Mouse (Mus musculus): ENCODE results near the gene Chmp2a. TPM values are rescaled to one million over a fixed set of nuclear protein-coding genes. Genes with fewer than 3 reads are reported as not detected.

The Chmp2a gene
- polyA plus RNA-seq, 1 experiment: 183 TPM

DNA sequence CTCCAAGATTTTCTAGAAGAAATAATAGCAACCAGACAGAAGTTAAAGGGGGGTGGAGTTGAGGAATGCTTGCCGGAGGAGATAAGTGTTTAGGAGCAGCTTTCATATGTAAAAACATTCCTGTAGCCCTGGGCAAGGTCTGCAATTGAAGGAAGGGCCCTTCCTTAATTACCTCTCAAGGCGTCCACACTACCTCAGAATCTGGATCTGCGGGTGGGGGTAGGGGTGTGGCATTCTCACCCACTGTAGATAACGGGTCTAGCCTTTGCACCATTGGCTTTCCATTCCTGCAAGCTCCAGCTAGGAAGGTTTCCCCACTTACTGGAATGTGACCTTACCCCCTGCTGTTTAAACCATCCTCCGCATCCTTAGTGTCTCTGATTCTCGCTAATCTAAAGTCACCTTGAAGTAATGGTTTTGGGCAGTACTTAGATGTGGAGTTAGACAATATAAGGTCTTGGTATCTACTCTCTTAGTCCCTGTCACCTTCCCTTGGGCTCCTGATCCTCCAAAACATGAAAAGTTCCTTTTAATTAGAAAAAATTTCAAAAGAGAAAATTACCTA is 20.2 kb downstream of the Chmp2a start:
- TF ChIP-seq CTCF (IDR thresholded peaks at IDR 0.05; ENCODE audit: control insufficient read depth, insufficient read depth, low read length) (no peak), POLR2A (IDR thresholded peaks at IDR 0.05; ENCODE audit: borderline replicate concordance, control insufficient read depth, low read depth, low read length) (no peak)
- H3K4me1 ChIP-seq (ENCODE audit: control insufficient read depth, insufficient read depth, low read length): no peaks in the 10 kb centered on the region; the same call in 1 of the 2 replicates
- H3K4me3 ChIP-seq (replicated peaks; ENCODE audit: control insufficient read depth, low read depth, low read length): no peak overlapping the region
- WGBS: 82% methylated on average over 6 of the region's 6 CpGs
- H3K27ac ChIP-seq (ENCODE audit: control insufficient read depth, insufficient read depth, low read depth, low read length, poor library complexity): no peak overlapping the region

DNA sequence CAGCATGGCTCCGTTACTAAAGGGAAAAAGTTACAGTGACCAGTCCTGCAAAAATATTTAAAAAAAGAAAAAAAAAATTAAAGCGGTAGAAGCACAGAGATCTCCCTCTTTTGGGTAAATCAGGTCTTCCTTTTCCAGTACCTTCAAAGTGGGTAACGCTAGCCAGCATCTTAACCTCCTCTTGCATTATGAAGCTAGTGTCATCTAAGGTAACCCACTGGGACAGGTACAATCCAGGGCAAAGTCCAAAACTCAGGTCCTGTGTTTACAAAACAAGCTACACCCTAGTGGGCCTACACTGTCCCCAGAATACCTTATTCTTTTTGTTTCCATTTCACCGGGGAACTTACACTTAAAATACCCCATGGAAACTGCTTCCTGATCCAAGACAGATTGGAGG is 20.9 kb downstream of the Chmp2a start:
- TF ChIP-seq CTCF (IDR thresholded peaks at IDR 0.05; ENCODE audit: control insufficient read depth, insufficient read depth, low read length) (no peak), POLR2A (IDR thresholded peaks at IDR 0.05; ENCODE audit: borderline replicate concordance, control insufficient read depth, low read depth, low read length) (no peak)
- no peak overlapping the region for H3K4me3 ChIP-seq (replicated peaks; ENCODE audit: control insufficient read depth, low read depth, low read length)
- no peaks in the 10 kb centered on the region; the same call in 1 of the 2 replicates for H3K4me1 ChIP-seq (ENCODE audit: control insufficient read depth, insufficient read depth, low read length)
- 85% methylated on average over 4 of the region's 4 CpGs for WGBS
- H3K27ac ChIP-seq (ENCODE audit: control insufficient read depth, insufficient read depth, low read depth, low read length, poor library complexity): no peak overlapping the region

DNA sequence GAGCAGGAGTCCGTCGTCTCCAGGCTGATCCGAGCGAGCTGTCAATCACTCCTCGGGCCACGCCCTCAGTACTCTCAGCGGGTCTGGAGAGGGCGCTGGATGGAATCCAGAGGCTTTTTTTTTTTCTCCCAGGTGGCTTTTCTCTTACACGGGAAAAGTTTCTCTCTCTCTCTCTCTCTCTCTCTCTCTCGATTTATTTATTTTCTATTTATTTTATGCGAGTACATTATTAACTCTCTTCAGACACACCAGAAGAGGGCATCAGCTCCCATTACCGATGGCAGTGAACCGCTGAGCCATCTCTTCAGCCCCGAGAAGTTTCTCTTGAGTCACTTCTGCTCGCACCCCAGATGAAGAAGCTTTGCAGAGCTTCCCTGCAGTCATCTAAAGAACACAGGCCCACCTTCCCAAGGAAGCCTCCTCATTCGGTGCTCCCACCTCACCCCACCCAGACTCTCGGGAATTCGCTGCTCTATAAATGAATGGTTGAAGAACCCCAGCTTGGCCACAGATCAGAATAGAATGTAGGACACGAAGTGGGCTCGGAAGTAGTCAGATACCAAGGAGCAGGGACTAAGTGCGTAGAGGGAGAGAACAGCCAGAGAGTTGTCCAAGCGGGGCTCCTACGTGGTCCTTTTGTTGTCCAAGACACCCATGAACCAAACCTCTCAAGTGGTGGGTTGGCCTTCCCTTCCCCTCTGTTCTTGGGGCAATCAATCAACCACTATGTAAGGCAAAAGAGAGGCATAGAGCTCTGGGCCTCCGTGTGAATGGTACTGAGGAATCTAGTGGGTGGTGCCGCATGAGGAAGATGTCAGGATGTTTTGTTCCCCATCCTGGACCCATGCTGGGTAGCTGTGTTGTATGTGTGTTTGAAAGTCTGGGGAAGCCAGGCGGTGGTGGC is 24.4 kb downstream of the Chmp2a start, which contains the start of gene Zbtb45:
Zbtb45 (minus strand) TSS at position 30 of the 904 bp plus-strand sequence.
- TF ChIP-seq CTCF (IDR thresholded peaks at IDR 0.05; ENCODE audit: control insufficient read depth, insufficient read depth, low read length) (no peak), POLR2A (IDR thresholded peaks at IDR 0.05; ENCODE audit: borderline replicate concordance, control insufficient read depth, low read depth, low read length) (0 out of 2 replicates have a peak, but pooled peaks have one; percentile 46)
- Histone ChIP-seq H3K4me1 (ENCODE audit: control insufficient read depth, insufficient read depth, low read length) (no peaks in the 10 kb centered on the region; the same call in 1 of the 2 replicates), H3K27ac (ENCODE audit: control insufficient read depth, insufficient read depth, low read depth, low read length, poor library complexity) (peak within 1 kb of the TSS; percentile 82), H3K4me3 (replicated peaks; ENCODE audit: control insufficient read depth, low read depth, low read length) (peak within 1 kb of the TSS; percentile 86)
- 16% methylated on average over 26 of the region's 26 CpGs for WGBS

DNA sequence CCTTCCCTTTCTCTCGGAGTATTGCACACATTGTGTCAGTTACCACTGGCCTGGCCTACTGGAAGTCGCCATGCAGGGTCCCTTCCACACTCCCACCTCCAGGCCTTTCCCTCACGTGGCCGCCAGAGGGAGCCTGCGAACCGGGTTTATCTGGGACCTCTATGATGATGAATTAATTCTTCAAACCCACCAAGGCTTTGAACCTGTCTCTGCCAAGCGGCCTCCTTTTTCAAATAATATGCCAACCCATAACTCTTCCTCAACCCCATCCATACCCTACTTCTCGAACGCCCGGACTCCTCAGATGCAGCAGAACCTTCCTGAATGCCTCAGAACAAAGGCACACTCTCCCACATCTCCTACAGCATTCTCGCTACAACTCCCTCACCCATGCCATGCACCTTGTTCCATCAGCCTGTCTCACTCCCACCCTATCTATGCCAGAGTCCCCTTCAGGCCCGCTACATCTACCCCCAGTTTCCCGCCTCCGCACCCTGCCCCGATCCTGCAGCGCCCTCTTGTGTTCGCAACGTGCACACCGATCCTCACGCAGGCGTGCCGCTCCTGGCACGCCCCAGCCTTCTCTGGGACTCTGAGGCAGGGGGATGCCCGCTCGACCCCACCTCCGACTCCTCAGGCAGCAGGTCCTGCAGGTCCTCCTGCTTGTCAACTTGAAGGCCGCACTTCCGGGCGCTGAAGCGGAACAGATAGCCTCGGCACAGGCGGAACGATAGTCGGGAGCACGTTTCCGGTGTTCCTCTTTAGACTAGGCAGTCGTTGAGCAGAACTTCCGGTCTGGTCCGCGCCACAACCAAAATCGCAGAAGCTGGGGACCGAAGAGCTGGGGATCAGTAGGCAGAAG is 25.2 kb downstream of the Chmp2a start:
- Histone ChIP-seq H3K4me1 (ENCODE audit: control insufficient read depth, insufficient read depth, low read length) (no peaks in the 10 kb centered on the region; the same call in 1 of the 2 replicates), H3K4me3 (replicated peaks; ENCODE audit: control insufficient read depth, low read depth, low read length) (peak overlapping the region; percentile 86), H3K27ac (ENCODE audit: control insufficient read depth, insufficient read depth, low read depth, low read length, poor library complexity) (peak overlapping the region; percentile 82)
- under 1% methylated on average over 42 of the region's 42 CpGs for WGBS
- peak; percentile 90 for TF ChIP-seq CTCF (IDR thresholded peaks at IDR 0.05; ENCODE audit: control insufficient read depth, insufficient read depth, low read length)
- TF ChIP-seq POLR2A (IDR thresholded peaks at IDR 0.05; ENCODE audit: borderline replicate concordance, control insufficient read depth, low read depth, low read length): no peak; the same call in 1 of the 2 replicates

DNA sequence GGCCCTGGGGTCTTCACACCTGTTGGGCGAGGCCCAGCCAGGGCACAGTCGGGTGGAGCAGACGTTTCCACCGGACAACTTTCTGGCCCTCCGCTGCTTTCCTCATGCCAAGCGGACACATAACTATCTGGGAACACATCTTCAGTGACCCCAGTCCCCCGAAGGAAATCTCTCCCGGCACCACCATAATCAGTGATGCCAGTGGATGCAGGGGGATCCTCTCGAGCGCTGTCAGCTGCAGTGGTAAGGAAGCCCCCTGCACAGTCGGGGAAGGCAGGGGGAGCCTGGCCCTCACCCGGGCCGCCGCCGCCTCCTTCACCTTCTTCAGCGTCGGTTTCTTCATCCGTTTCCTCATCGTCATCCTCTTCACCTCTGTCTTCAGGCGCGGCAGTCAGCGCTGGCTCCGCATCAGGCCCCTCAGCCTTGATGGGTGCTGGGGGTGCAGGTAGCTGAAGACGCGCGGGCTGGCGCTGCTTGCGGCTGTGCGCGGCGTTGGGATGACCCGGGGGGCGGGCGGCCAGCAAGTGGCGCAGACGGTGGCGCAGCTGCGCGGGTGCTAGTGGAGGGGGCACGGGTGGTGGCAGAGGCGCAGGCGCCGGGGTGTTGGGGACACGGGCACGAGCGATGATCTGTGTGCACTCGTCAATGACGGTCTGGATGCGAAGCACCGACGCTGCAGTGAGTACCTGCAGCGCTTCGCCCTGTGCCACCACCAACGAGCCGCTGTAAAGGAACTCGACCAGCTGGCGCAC is 27.1 kb downstream of the Chmp2a start:
- 94% methylated on average over 57 of the region's 57 CpGs for WGBS
- no peak overlapping the region for H3K27ac ChIP-seq (ENCODE audit: control insufficient read depth, insufficient read depth, low read depth, low read length, poor library complexity)
- TF ChIP-seq POLR2A (IDR thresholded peaks at IDR 0.05; ENCODE audit: borderline replicate concordance, control insufficient read depth, low read depth, low read length): no peak
- no peak for TF ChIP-seq CTCF (IDR thresholded peaks at IDR 0.05; ENCODE audit: control insufficient read depth, insufficient read depth, low read length)
- no peak overlapping the region for H3K4me3 ChIP-seq (replicated peaks; ENCODE audit: control insufficient read depth, low read depth, low read length)
- no peaks in the 10 kb centered on the region; the same call in 1 of the 2 replicates for H3K4me1 ChIP-seq (ENCODE audit: control insufficient read depth, insufficient read depth, low read length)

DNA sequence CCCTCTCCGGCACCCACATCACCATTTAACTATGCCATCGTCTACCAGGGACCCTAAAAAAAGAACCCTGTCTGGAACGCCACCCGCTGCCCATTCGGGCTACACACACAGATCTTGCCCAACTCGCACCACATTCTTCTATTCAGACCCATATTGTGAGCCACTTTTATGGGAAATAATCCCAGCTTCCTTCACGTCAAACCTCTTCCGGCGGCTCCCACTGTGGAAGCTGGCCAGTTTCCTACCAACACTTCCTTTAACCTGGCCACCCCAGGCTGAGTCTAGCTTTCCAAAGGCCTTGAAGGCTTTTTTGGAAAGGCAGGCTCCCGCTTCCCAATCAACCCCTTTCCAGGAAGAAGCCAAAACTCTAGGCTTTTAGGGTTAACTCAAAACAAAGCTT is 28.1 kb downstream of the Chmp2a start:
- TF ChIP-seq POLR2A (IDR thresholded peaks at IDR 0.05; ENCODE audit: borderline replicate concordance, control insufficient read depth, low read depth, low read length) (no peak), CTCF (IDR thresholded peaks at IDR 0.05; ENCODE audit: control insufficient read depth, insufficient read depth, low read length) (no peak)
- H3K27ac ChIP-seq (ENCODE audit: control insufficient read depth, insufficient read depth, low read depth, low read length, poor library complexity): no peak overlapping the region
- no peaks in the 10 kb centered on the region; the same call in 1 of the 2 replicates for H3K4me1 ChIP-seq (ENCODE audit: control insufficient read depth, insufficient read depth, low read length)
- H3K4me3 ChIP-seq (replicated peaks; ENCODE audit: control insufficient read depth, low read depth, low read length): no peak overlapping the region
- 88% methylated on average over 10 of the region's 10 CpGs for WGBS

DNA sequence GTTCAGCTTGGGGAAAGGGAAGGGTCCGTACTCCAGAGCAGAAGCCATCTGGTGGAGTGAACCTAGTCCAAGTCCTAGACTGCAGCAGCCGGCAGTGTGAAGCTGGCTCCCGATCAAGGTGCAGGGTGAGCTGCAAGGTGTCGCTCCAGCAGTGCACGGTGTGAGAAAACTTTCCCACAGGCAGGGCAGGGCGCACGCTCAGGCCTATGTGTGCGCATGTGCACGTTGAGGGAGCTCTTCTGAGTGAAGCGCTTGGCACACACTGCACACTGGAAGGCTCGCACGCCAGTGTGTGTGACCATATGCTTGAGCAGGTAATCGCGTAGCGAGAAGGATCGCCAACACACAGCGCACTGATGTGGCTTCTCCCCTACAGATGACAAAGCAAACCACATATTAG is 28.6 kb downstream of the Chmp2a start:
- Histone ChIP-seq H3K27ac (ENCODE audit: control insufficient read depth, insufficient read depth, low read depth, low read length, poor library complexity) (no peak overlapping the region; the same call in 1 of the 2 replicates), H3K4me1 (ENCODE audit: control insufficient read depth, insufficient read depth, low read length) (no peaks in the 10 kb centered on the region; the same call in 1 of the 2 replicates), H3K4me3 (replicated peaks; ENCODE audit: control insufficient read depth, low read depth, low read length) (no peak overlapping the region)
- no peak for TF ChIP-seq CTCF (IDR thresholded peaks at IDR 0.05; ENCODE audit: control insufficient read depth, insufficient read depth, low read length)
- no peak for TF ChIP-seq POLR2A (IDR thresholded peaks at IDR 0.05; ENCODE audit: borderline replicate concordance, control insufficient read depth, low read depth, low read length)
- 91% methylated on average over 17 of the region's 17 CpGs for WGBS

All from bone marrow, adult 2 months (tissue).